Mouse (Mus musculus) intestine, embryonic 16.5 days (tissue): ENCODE measurements at regions not wholly inside any gene's neighbourhood (a gene's known extent, or its start where the extent isn't known, plus 50 kb on each side); places are given as distances from the start of the nearest gene placed in this dataset.
"Not testable (repeated sequence)": the region's sequence is repeated elsewhere in the genome, so short reads cannot be mapped to it uniquely, and the experiment has no call there.

Source experiments
- ATAC-seq: fragments of 200-750 bp; cut with Nextera tagmentation; 2 replicates; pipeline ENCODE4 v1.8.0; 2017; ENCODE audit warnings: moderate TSS enrichment, moderate library complexity
- H3K27ac ChIP-seq: fragments of 300-500 bp; sonication (generic); 2 replicates; pipeline ENCODE4 v1.5.1; 2014; ENCODE audit warnings: mild to moderate bottlenecking, low read length
- H3K27me3 ChIP-seq: fragments of 300-500 bp; sonication (generic); replicated peaks from 2 replicates; pipeline ENCODE4 v1.6.1; 2014; ENCODE audit warnings: low read length, control low read depth, mixed read lengths; ENCODE audit not compliant: control insufficient read depth, insufficient read depth
- H3K36me3 ChIP-seq: fragments of 300-500 bp; sonication (generic); 2 replicates; pipeline ENCODE4 v1.6.1; 2014; ENCODE audit warnings: low read length, control low read depth; ENCODE audit not compliant: control insufficient read depth, insufficient read depth
- H3K4me1 ChIP-seq: fragments of 300-500 bp; sonication (generic); 2 replicates; pipeline ENCODE4 v1.6.1; 2014; ENCODE audit warnings: low read length, control low read depth, mixed read lengths; ENCODE audit not compliant: control insufficient read depth, insufficient read depth
- H3K4me2 ChIP-seq: fragments of 300-500 bp; sonication (generic); 2 replicates; pipeline ENCODE4 v1.6.1; 2014; ENCODE audit warnings: low read depth, low read length, control low read depth
- H3K4me3 ChIP-seq: fragments of 300-500 bp; sonication (generic); 2 replicates; pipeline ENCODE4 v1.5.1; 2014; ENCODE audit warnings: mild to moderate bottlenecking, low read length
- H3K9ac ChIP-seq: fragments of 300-500 bp; sonication (generic); 2 replicates; pipeline ENCODE4 v1.6.1; 2014; ENCODE audit warnings: low read depth, low read length
- H3K9me3 ChIP-seq: fragments of 300-500 bp; sonication (generic); 2 replicates; pipeline ENCODE4 v1.6.1; 2016; ENCODE audit warnings: low read length, control low read depth; ENCODE audit not compliant: control insufficient read depth
- WGBS: fragments of 180-500 bp; shearing (Covaris S2); extraction: QIAGEN DNeasy Blood & Tissue Kit; methylation state at CpG from one replicate; pipeline ENCODE4 v1.1.7; 2014; 5-methylcytosine and 5-hydroxymethylcytosine counted together

DNA sequence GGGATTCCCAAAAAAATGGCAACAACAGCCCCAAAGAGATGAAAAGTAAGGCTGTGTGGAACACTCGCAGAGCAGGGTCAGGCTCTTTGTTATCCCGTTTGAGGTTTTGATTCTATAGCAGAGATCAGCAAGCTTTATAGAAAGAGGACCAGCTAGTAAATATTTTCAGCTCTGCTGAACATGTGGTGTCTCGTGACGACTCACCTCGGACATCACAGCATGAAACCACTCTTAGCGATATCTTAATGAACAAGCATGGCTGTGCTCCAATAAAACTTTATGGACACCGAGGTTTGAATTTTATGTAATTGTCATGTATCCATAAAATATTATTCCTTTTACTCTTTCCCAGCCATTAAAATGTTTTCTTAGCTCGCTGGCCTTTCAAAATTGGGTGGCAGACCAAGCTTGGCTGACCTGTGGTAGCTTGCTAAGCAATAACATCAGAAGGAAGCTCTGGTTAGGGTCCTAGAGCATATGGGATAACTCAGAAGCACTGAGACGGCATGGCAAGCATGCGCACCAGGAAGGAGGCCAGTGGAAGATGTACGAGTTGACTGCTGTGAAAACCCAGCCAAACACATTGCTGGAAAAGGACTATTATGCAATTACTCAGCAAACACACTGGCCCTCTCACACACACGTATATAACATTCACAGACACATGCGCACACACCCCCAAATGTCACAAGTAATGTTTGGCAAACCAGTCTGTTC lies 81.4 kb upstream of the Gm12728 start:
- Histone ChIP-seq H3K27me3 (no peaks in the 10 kb centered on the region), H3K9me3 (no peaks in the 10 kb centered on the region), H3K4me1 (no peaks in the 10 kb centered on the region), H3K9ac (no peak overlapping the region), H3K4me3 (no peak overlapping the region), H3K36me3 (no peaks in the 10 kb centered on the region), H3K27ac (no peak overlapping the region), H3K4me2 (no peak overlapping the region)
- 70% methylated on average over 13 of the region's 13 CpGs for WGBS
- no peak for ATAC-seq

DNA sequence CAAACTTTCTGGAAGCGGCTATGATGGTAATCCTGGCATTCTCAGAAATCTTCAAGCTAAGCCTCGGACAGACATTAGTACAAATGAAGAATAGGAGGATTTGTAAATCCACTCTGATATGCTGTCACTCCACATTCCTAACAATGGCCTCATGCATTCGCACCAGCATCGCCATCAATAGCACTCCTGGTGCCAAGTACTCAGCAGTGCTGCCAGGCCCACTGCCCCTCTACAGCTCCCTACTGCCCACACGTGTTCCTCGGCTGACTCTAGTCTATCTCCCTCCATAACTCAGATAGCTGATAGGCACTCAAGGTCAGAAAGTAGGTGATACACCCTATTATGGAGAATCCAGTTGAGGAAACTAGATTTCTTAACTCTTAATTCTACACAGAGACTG lies 75.7 kb upstream of the Gm12728 start:
- H3K4me3 ChIP-seq = no peak overlapping the region
- peaks cover 7% of the 10 kb centered on the region for H3K9me3 ChIP-seq
- no peak overlapping the region for H3K9ac ChIP-seq
- H3K27ac ChIP-seq = no peak overlapping the region
- H3K4me1 ChIP-seq = no peaks in the 10 kb centered on the region
- 91% methylated on average over 6 of the region's 6 CpGs for WGBS
- no peaks in the 10 kb centered on the region for H3K27me3 ChIP-seq
- H3K4me2 ChIP-seq = no peak overlapping the region
- H3K36me3 ChIP-seq = no peaks in the 10 kb centered on the region
- ATAC-seq = no peak

DNA sequence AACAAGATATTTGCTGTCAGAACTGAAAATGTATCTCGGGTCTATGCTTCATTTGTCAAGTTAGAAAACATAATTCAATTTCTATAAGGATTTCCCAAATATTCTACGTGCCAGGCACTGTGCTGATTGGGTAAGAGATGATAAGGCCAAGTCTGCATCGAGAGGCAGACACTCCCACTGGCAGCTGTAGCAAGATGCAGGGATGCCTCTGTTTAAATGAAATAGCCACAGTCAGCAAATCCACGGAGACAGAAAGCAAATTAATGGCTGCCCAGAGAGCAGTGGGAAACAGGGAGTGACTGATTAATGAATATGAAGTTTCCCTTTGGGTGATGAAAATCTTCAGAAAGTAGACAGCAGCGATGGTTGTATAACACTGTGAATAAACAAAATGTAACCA lies 71.6 kb upstream of the Gm12728 start:
- Histone ChIP-seq H3K4me1 (no peaks in the 10 kb centered on the region), H3K4me3 (no peak overlapping the region), H3K9ac (no peak overlapping the region), H3K27me3 (no peaks in the 10 kb centered on the region), H3K9me3 (peaks cover 7% of the 10 kb centered on the region), H3K27ac (no peak overlapping the region), H3K36me3 (no peaks in the 10 kb centered on the region), H3K4me2 (no peak overlapping the region)
- 52% methylated on average over 5 of the region's 5 CpGs for WGBS
- no peak for ATAC-seq

DNA sequence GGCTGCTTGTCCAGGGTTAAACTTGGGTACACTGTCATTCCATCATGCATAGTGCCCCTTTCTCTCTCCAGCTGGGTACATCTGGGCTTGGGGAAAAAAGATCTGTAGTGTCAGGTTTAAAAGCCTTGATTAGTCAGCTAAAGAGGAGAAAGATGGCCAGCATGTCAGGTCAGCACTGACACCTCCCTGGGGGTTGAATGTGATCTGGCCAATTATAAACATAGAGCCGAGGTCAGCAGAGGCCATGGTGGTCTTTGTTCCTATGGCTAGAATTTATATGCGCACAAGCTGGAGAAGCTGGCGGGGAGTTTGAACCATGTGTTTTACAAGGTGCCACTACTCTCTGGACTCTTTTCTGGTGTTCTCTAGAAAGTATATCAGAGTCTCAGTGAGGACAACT lies 61.0 kb upstream of the Gm12728 start:
- Histone ChIP-seq H3K9me3 (no peaks in the 10 kb centered on the region), H3K27me3 (no peaks in the 10 kb centered on the region), H3K4me1 (no peaks in the 10 kb centered on the region), H3K36me3 (no peaks in the 10 kb centered on the region), H3K4me2 (no peak overlapping the region), H3K4me3 (no peak overlapping the region), H3K9ac (no peak overlapping the region), H3K27ac (no peak overlapping the region)
- WGBS = 75% methylated on average over 3 of the region's 3 CpGs
- ATAC-seq = no peak

DNA sequence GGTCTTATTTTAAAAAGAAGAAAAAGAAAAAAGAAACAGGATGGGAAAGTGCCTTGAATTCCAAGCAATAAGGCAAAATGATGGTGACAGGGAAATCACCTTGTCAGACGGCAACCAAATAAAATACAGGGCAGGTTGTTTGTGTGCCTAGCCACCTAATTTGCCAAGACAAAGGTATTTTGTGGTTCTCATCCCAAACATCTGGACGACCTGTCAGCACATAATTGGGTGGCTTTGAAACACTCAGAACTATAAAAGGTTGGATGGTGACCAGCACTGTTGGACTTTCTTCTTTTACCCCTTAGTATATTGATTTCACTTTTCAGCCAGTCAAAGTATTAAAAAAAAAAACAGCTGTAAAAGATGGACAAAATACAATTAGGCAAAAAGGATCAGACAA lies 58.8 kb upstream of the Gm12728 start:
- no peaks in the 10 kb centered on the region for H3K9me3 ChIP-seq
- WGBS = 80% methylated on average over 2 of the region's 2 CpGs
- no peak overlapping the region for H3K4me2 ChIP-seq
- H3K36me3 ChIP-seq = no peaks in the 10 kb centered on the region
- no peak for ATAC-seq
- H3K27me3 ChIP-seq = no peaks in the 10 kb centered on the region
- H3K4me1 ChIP-seq = no peaks in the 10 kb centered on the region
- no peak overlapping the region for H3K9ac ChIP-seq
- H3K27ac ChIP-seq = no peak overlapping the region
- H3K4me3 ChIP-seq = no peak overlapping the region

DNA sequence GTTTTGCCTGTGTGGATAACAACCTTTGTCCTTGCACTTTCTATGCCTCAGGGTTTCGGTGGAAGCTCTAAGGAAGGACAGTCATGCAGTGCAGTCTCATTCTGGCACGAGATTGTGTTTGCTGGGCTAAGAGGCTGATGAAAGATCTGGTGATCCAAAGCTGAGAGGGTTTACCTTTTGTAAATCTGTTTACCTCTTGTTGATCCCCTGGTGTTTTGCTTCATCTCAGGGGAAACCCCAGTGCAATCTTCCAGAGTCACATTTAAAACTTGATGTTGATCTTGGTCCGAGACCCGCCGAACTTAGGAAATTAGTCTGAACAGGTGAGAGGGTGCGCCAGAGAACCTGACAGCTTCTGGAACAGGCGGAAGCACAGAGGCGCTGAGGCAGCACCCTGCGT lies 54.6 kb upstream of the Gm12728 start:
- not testable (repeated sequence) for H3K27me3 ChIP-seq, H3K9ac ChIP-seq, H3K9me3 ChIP-seq, ATAC-seq, H3K4me3 ChIP-seq, H3K27ac ChIP-seq, H3K4me1 ChIP-seq, H3K36me3 ChIP-seq, H3K4me2 ChIP-seq
- 93% methylated on average over 6 of the region's 9 CpGs for WGBS
